ENCODE assay signal across 8 mouse cellular contexts in the genomic region with DNA sequence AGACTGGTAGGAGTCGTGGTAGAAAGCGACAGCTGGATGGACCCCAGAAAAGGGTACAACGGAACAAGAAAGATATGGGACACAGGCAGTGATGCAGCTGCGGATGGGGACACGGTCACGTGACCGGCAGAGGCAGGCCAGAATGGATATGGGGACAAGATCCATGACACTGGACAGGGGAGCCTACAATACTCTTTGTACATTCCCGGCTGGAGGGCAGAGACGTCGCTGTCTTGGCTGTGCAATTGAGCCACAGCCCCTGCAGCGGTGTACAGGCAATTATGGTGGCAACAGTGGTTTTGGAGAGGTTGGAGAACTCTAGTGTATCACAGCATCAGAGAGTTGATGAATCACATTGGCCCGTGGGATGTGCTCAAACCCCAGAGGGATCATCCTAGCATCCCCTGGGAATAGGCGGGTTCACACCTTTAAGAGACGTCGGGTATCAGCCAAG. TPM values are rescaled to one million over a fixed set of nuclear protein-coding genes. Genes with fewer than 3 reads are reported as not detected.
DNase-seq lines count a peak whose midpoint lies in the region; ATAC-seq and TF ChIP-seq lines count a peak whose summit lies in the region.

No protein-coding gene starts in this region.

- H3K9me3 ChIP-seq in kidney, embryonic 15.5 days (replicated peaks), result no peaks in the 10 kb centered on the region
- H3K9me3 ChIP-seq in forebrain, embryonic 14.5 days (replicated peaks; ENCODE audit: control insufficient read depth, low read length), result no peaks in the 10 kb centered on the region
- no peaks in the 10 kb centered on the region for H3K9me3 ChIP-seq in kidney, embryonic 16.5 days (ENCODE audit: low read length)
- H3K9me3 ChIP-seq in lung, postnatal 0 days (ENCODE audit: low read length), result no peaks in the 10 kb centered on the region
- H3K9me3 ChIP-seq in stomach, embryonic 16.5 days (replicated peaks; ENCODE audit: control insufficient read depth, low read length), result no peaks in the 10 kb centered on the region

- WGBS in kidney, embryonic 15.5 days, result 5% methylated on average over 15 of the region's 15 CpGs
- WGBS in bone marrow, adult 2 months, result 5% methylated on average over 15 of the region's 15 CpGs
- WGBS in forebrain, embryonic 14.5 days, result 7% methylated on average over 15 of the region's 15 CpGs
- WGBS in kidney, embryonic 16.5 days, result 5% methylated on average over 15 of the region's 15 CpGs
- 3% methylated on average over 15 of the region's 15 CpGs for WGBS in lung, postnatal 0 days
- WGBS in stomach, embryonic 16.5 days, result 7% methylated on average over 15 of the region's 15 CpGs

- H3K27me3 ChIP-seq in kidney, embryonic 15.5 days, result peaks cover 37% of the 10 kb centered on the region
- H3K27me3 ChIP-seq in forebrain, embryonic 14.5 days (replicated peaks; ENCODE audit: control insufficient read depth, insufficient read depth, low read length), result peaks cover 20% of the 10 kb centered on the region
- peaks cover 15% of the 10 kb centered on the region for H3K27me3 ChIP-seq in kidney, embryonic 16.5 days (ENCODE audit: insufficient read depth, low read length)
- H3K27me3 ChIP-seq in lung, postnatal 0 days (replicated peaks; ENCODE audit: insufficient read depth, low read length), result 0 out of 2 replicates have a peak, but pooled peaks cover 11% of the 10 kb centered on the region
- peaks cover 14% of the 10 kb centered on the region; the same call in 1 of the 2 replicates for H3K27me3 ChIP-seq in stomach, embryonic 16.5 days (ENCODE audit: control insufficient read depth, insufficient read depth, low read length)

- H3K4me2 ChIP-seq in kidney, embryonic 15.5 days, result peak overlapping the region; percentile 96
- H3K4me2 ChIP-seq in forebrain, embryonic 14.5 days (ENCODE audit: low read length), result peak overlapping the region; percentile 97
- H3K4me2 ChIP-seq in kidney, embryonic 16.5 days (replicated peaks; ENCODE audit: low read depth, low read length), result peak overlapping the region; percentile 94
- peak overlapping the region; percentile 95 for H3K4me2 ChIP-seq in lung, postnatal 0 days (replicated peaks; ENCODE audit: low read depth, low read length)
- peak overlapping the region; percentile 90 for H3K4me2 ChIP-seq in stomach, embryonic 16.5 days (ENCODE audit: low read depth, low read length)

- TF ChIP-seq POLR2A in bone marrow, adult 2 months (IDR thresholded peaks at IDR 0.05; ENCODE audit: borderline replicate concordance, control insufficient read depth, low read depth, low read length), result no peak

- no peak for TF ChIP-seq CTCF in bone marrow, adult 2 months (IDR thresholded peaks at IDR 0.05; ENCODE audit: control insufficient read depth, insufficient read depth, low read length)
- no peak for TF ChIP-seq CTCF in lung, postnatal 0 days (IDR thresholded peaks at IDR 0.05)

- peak overlapping the region; percentile 73 for H3K4me3 ChIP-seq in kidney, embryonic 15.5 days (replicated peaks)
- peak overlapping the region; percentile 65 for H3K4me3 ChIP-seq in bone marrow, adult 2 months (replicated peaks; ENCODE audit: control insufficient read depth, low read depth, low read length)
- peak overlapping the region; percentile 65 for H3K4me3 ChIP-seq in forebrain, embryonic 14.5 days (ENCODE audit: low read depth, low read length)
- peak overlapping the region; percentile 73 for H3K4me3 ChIP-seq in kidney, embryonic 16.5 days (ENCODE audit: low read length)
- peak overlapping the region; percentile 59 for H3K4me3 ChIP-seq in lung, postnatal 0 days (ENCODE audit: low read depth, low read length)
- H3K4me3 ChIP-seq in stomach, embryonic 16.5 days (replicated peaks; ENCODE audit: low read length), result peak overlapping the region; percentile 67

- peak overlapping the region; percentile 74 for H3K27ac ChIP-seq in kidney, embryonic 15.5 days
- H3K27ac ChIP-seq in bone marrow, adult 2 months (ENCODE audit: control insufficient read depth, insufficient read depth, low read depth, low read length, poor library complexity), result peak overlapping the region; percentile 46
- H3K27ac ChIP-seq in forebrain, embryonic 14.5 days (ENCODE audit: low read depth, low read length), result peak overlapping the region; percentile 65; the same call in 1 of the 2 replicates
- peak overlapping the region; percentile 22; the same call in 1 of the 2 replicates for H3K27ac ChIP-seq in kidney, embryonic 16.5 days (ENCODE audit: low read length)
- no peak overlapping the region for H3K27ac ChIP-seq in lung, postnatal 0 days (ENCODE audit: low read length)
- H3K27ac ChIP-seq in stomach, embryonic 16.5 days (ENCODE audit: low read length), result peak overlapping the region; percentile 41; the same call in 1 of the 2 replicates

- ATAC-seq in kidney, embryonic 15.5 days (replicated peaks; ENCODE audit: low FRiP score), result no peak
- peak; percentile 32 for ATAC-seq in forebrain, embryonic 14.5 days
- peak; percentile 4 for ATAC-seq in kidney, embryonic 16.5 days (ENCODE audit: low FRiP score, low TSS enrichment)
- ATAC-seq in lung, postnatal 0 days, result peak; percentile 29
- ATAC-seq in stomach, embryonic 16.5 days (ENCODE audit: insufficient read depth, low FRiP score), result no peak; the same call in 1 of the 2 replicates

- no peaks in the 10 kb centered on the region for H3K36me3 ChIP-seq in kidney, embryonic 15.5 days
- no peaks in the 10 kb centered on the region for H3K36me3 ChIP-seq in forebrain, embryonic 14.5 days (ENCODE audit: control insufficient read depth, insufficient read depth, low read length)
- H3K36me3 ChIP-seq in kidney, embryonic 16.5 days (ENCODE audit: insufficient read depth, low read length), result no peaks in the 10 kb centered on the region
- no peaks in the 10 kb centered on the region for H3K36me3 ChIP-seq in lung, postnatal 0 days (ENCODE audit: insufficient read depth, low read length)
- H3K36me3 ChIP-seq in stomach, embryonic 16.5 days (ENCODE audit: control insufficient read depth, insufficient read depth, low read length), result no peaks in the 10 kb centered on the region

- DNase-seq in kidney, adult 9 months, result no peak
- peak; percentile 45 for DNase-seq in forebrain, embryonic 14.5 days (ENCODE audit: low spot score)
- peak; percentile 54 for DNase-seq in lung, postnatal 0 days (ENCODE audit: low spot score)
- no peak for DNase-seq in urinary bladder, postnatal 4 days (ENCODE audit: low spot score in 2 of 2)

- TF ChIP-seq EP300 in lung, postnatal 0 days (IDR thresholded peaks at IDR 0.05), result no peak

- H3K4me1 ChIP-seq in kidney, embryonic 15.5 days, result peaks cover 68% of the 10 kb centered on the region
- H3K4me1 ChIP-seq in bone marrow, adult 2 months (ENCODE audit: control insufficient read depth, insufficient read depth, low read length), result peaks cover 7% of the 10 kb centered on the region
- H3K4me1 ChIP-seq in forebrain, embryonic 14.5 days (ENCODE audit: control insufficient read depth, insufficient read depth, low read length), result peaks cover 41% of the 10 kb centered on the region
- H3K4me1 ChIP-seq in kidney, embryonic 16.5 days (ENCODE audit: insufficient read depth, low read length), result peaks cover 54% of the 10 kb centered on the region
- peaks cover 29% of the 10 kb centered on the region for H3K4me1 ChIP-seq in lung, postnatal 0 days (ENCODE audit: insufficient read depth, low read depth, low read length)
- peaks cover 59% of the 10 kb centered on the region for H3K4me1 ChIP-seq in stomach, embryonic 16.5 days (ENCODE audit: control insufficient read depth, insufficient read depth, low read length)

- peak overlapping the region; percentile 71 for H3K9ac ChIP-seq in kidney, embryonic 15.5 days
- H3K9ac ChIP-seq in forebrain, embryonic 14.5 days (ENCODE audit: low read length), result peak overlapping the region; percentile 77
- peak overlapping the region; percentile 78 for H3K9ac ChIP-seq in kidney, embryonic 16.5 days (replicated peaks; ENCODE audit: low read length)
- H3K9ac ChIP-seq in lung, postnatal 0 days (replicated peaks; ENCODE audit: low read depth), result no peak overlapping the region
- peak overlapping the region; percentile 82 for H3K9ac ChIP-seq in stomach, embryonic 16.5 days (ENCODE audit: low read length)

RNA-seq across cellular contexts. Expression of a gene that starts 0.6 kb away (rescaled TPM):
- 5.9 and 6.7 TPM in 2 replicates for polyA plus RNA-seq in kidney, embryonic 15.5 days (2015; fragmentation: Nextera tagmentation; extraction: Ambion mirVana)
- 4.2 and 10.6 TPM in 2 replicates for polyA plus RNA-seq in bone marrow, adult 2 months (2011; ENCODE audit: insufficient read depth, insufficient read length, low replicate concordance, missing spikeins)
- polyA plus RNA-seq in forebrain, embryonic 14.5 days (2014; fragmentation: Nextera tagmentation; extraction: Ambion mirVana), result 10.5 and 15.0 TPM in 2 replicates
- 5.6 and 6.2 TPM in 2 replicates for polyA plus RNA-seq in kidney, embryonic 16.5 days (2015; fragmentation: Nextera tagmentation; extraction: Ambion mirVana)
- 1.8 and 1.9 TPM in 2 replicates for polyA plus RNA-seq in lung, postnatal 0 days (2015; fragmentation: Nextera tagmentation; extraction: Ambion mirVana)
- 3.6 and 5.4 TPM in 2 replicates for polyA plus RNA-seq in stomach, embryonic 16.5 days (2015; fragmentation: Nextera tagmentation; extraction: Ambion mirVana)

RNA-seq across cellular contexts. Expression of a gene that starts 3.4 kb away (rescaled TPM):
- polyA plus RNA-seq in kidney, embryonic 15.5 days (2015; fragmentation: Nextera tagmentation; extraction: Ambion mirVana), result 5.1 and 5.6 TPM in 2 replicates
- 0.27 and 0.37 TPM in 2 replicates for polyA plus RNA-seq in bone marrow, adult 2 months (2011; ENCODE audit: insufficient read depth, insufficient read length, low replicate concordance, missing spikeins)
- polyA plus RNA-seq in forebrain, embryonic 14.5 days (2014; fragmentation: Nextera tagmentation; extraction: Ambion mirVana), result 2.6 and 3.0 TPM in 2 replicates
- polyA plus RNA-seq in kidney, embryonic 16.5 days (2015; fragmentation: Nextera tagmentation; extraction: Ambion mirVana), result 4.3 and 4.8 TPM in 2 replicates
- polyA plus RNA-seq in lung, postnatal 0 days (2015; fragmentation: Nextera tagmentation; extraction: Ambion mirVana), result 2.3 and 2.5 TPM in 2 replicates
- 4.0 and 5.4 TPM in 2 replicates for polyA plus RNA-seq in stomach, embryonic 16.5 days (2015; fragmentation: Nextera tagmentation; extraction: Ambion mirVana)

RNA-seq across cellular contexts. Expression of a gene that starts 14.7 kb away (rescaled TPM):
- 13.6 and 14.3 TPM in 2 replicates for polyA plus RNA-seq in kidney, embryonic 15.5 days (2015; fragmentation: Nextera tagmentation; extraction: Ambion mirVana)
- 11.7 and 15.1 TPM in 2 replicates for polyA plus RNA-seq in bone marrow, adult 2 months (2011; ENCODE audit: insufficient read depth, insufficient read length, low replicate concordance, missing spikeins)
- 11.0 and 12.5 TPM in 2 replicates for polyA plus RNA-seq in forebrain, embryonic 14.5 days (2014; fragmentation: Nextera tagmentation; extraction: Ambion mirVana)
- polyA plus RNA-seq in kidney, embryonic 16.5 days (2015; fragmentation: Nextera tagmentation; extraction: Ambion mirVana), result 12.2 and 13.4 TPM in 2 replicates
- polyA plus RNA-seq in lung, postnatal 0 days (2015; fragmentation: Nextera tagmentation; extraction: Ambion mirVana), result 5.3 and 6.3 TPM in 2 replicates
- polyA plus RNA-seq in stomach, embryonic 16.5 days (2015; fragmentation: Nextera tagmentation; extraction: Ambion mirVana), result 7.6 and 9.7 TPM in 2 replicates

RNA-seq across cellular contexts. Expression of a gene that starts 36.4 kb away (rescaled TPM):
- 546 and 562 TPM in 2 replicates for polyA plus RNA-seq in kidney, embryonic 15.5 days (2015; fragmentation: Nextera tagmentation; extraction: Ambion mirVana)
- 159 and 256 TPM in 2 replicates for polyA plus RNA-seq in bone marrow, adult 2 months (2011; ENCODE audit: insufficient read depth, insufficient read length, low replicate concordance, missing spikeins)
- 1,021 and 1,033 TPM in 2 replicates for polyA plus RNA-seq in forebrain, embryonic 14.5 days (2014; fragmentation: Nextera tagmentation; extraction: Ambion mirVana)
- polyA plus RNA-seq in kidney, embryonic 16.5 days (2015; fragmentation: Nextera tagmentation; extraction: Ambion mirVana), result 695 and 701 TPM in 2 replicates
- 566 and 620 TPM in 2 replicates for polyA plus RNA-seq in lung, postnatal 0 days (2015; fragmentation: Nextera tagmentation; extraction: Ambion mirVana)
- polyA plus RNA-seq in stomach, embryonic 16.5 days (2015; fragmentation: Nextera tagmentation; extraction: Ambion mirVana), result 504 and 564 TPM in 2 replicates

RNA-seq across cellular contexts. Expression of a gene that starts 42.4 kb away (rescaled TPM):
- 36.7 and 40.9 TPM in 2 replicates for polyA plus RNA-seq in kidney, embryonic 15.5 days (2015; fragmentation: Nextera tagmentation; extraction: Ambion mirVana)
- 24.9 and 57.8 TPM in 2 replicates for polyA plus RNA-seq in bone marrow, adult 2 months (2011; ENCODE audit: insufficient read depth, insufficient read length, low replicate concordance, missing spikeins)
- 28.4 and 29.6 TPM in 2 replicates for polyA plus RNA-seq in forebrain, embryonic 14.5 days (2014; fragmentation: Nextera tagmentation; extraction: Ambion mirVana)
- polyA plus RNA-seq in kidney, embryonic 16.5 days (2015; fragmentation: Nextera tagmentation; extraction: Ambion mirVana), result 42.1 and 45.6 TPM in 2 replicates
- 44.1 and 44.2 TPM in 2 replicates for polyA plus RNA-seq in lung, postnatal 0 days (2015; fragmentation: Nextera tagmentation; extraction: Ambion mirVana)
- polyA plus RNA-seq in stomach, embryonic 16.5 days (2015; fragmentation: Nextera tagmentation; extraction: Ambion mirVana), result 26.1 and 27.0 TPM in 2 replicates

Comparison
In these comparisons a context has a peak if more than half of its experiments do, and no peak if none do; other contexts are left out.
1. ATAC-seq: peak in forebrain, embryonic 14.5 days (single experiment), kidney, embryonic 16.5 days (single experiment) and lung, postnatal 0 days (single experiment); none in kidney, embryonic 15.5 days (single experiment) and stomach, embryonic 16.5 days (single experiment).
2. DNase-seq: peak in forebrain, embryonic 14.5 days (single experiment) and lung, postnatal 0 days (single experiment); none in kidney, adult 9 months (single experiment) and urinary bladder, postnatal 4 days (0 of 2).
3. Peak in every context shown above with its lines, with median percentiles within 50 percentile points of each other: H3K4me2 ChIP-seq and H3K4me3 ChIP-seq.